Mouse (Mus musculus) A20 (cell line): Measurements from ENCODE around the gene Myom1.

ENCODE experiments used
- DNase-seq: peaks from one replicate; pipeline ENCODE4 v3.0.0-alpha.2; 2011; ENCODE audit warnings: low read depth, low spot score

Myom1 gene

DNA sequence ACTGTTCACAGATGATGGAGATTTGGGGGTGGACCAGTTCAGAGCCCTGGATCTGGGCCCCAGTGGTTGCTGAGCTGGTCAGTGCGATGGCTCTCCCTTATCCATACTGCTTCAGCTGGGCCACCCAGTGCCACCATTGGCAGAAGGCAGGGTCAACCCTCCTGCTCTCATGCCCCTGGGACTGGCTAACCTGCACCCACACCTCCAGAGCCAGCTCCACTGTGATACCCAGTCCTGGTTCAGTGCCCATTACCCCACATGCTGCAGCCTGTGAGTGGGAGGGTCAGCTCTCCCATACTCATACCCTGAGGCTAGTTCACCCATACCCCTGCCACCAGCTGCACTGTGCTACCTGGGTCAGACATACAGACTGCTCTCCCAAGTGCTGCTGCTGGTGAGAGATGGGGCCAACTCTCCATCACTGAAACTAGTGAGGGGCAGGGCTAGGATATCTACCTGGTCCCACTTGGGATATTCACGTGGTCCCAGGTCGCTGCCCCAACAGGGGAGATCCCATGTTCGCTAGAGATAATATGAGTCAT, 15.1 kb downstream of the Myom1 start:
- no peak for DNase-seq

DNA sequence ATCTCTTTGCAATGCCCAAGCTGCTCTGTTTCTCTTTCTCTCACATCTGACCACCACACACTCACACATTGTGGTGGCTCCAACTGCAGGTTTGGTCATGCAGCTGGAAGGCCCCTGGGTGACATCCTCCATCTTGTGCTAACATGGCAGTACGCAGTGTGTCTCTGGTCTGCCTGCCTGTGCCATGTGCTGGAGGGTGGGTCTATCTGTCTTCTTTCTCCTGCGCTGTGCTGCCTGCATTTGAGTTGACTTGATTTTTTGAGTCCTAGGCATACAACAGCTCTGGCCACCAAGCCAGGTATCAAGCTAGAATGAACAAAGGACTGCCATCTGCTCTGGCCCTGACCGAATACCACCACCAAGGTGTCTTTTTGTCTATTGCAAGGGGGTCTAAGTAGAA, 15.7 kb downstream of the Myom1 start:
- DNase-seq, result no peak

DNA sequence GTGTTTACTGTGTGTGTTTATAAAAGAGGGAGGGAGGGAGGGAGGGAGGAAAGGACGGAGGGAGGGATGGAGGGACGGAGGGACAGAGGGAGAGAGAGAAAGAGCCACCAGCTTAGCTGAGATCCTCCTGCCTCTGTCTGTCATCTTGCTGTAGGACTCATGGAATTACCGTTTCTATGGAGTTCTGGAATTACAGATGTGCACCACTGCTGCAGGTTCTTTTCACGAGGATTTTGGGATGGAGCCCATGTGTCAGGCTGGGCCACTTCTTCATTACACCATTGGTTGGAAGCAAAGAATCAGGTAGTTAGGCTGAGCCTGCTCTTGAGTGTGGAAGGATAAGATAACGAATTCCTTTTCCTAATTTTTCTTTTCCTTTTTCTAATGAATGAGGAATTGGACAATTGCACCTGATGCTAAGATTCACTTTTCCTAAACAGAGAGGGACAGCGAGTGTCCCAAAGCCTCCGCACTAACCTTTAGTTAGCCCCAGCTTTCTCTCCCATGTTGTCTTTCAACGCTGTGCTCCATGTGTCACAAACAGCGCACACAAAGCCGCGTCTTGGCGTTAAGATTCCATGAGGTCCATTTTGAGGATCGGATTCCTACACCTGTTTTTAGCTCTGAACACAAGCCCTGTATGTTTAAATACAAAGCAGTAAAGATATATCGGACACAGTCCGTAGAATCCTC, 16.3 kb downstream of the Myom1 start:
- no peak for DNase-seq

DNA sequence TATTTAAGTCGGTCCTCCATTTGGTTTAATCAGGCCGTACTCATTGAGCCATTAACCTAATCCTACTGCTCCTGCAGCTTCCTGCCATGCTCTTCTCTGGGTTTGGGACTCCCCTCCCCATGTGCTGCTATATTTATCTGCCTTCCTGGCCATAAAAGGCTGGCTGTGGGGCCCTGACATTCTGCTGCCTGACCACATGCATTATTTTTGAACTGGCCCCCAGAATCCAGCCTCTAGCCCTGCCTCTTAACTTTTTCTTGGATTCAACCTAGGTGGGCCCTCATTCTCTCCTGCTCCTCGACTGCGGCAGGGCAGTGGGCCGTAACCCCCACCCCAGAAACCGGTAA, 16.8 kb downstream of the Myom1 start:
- DNase-seq, result no peak

DNA sequence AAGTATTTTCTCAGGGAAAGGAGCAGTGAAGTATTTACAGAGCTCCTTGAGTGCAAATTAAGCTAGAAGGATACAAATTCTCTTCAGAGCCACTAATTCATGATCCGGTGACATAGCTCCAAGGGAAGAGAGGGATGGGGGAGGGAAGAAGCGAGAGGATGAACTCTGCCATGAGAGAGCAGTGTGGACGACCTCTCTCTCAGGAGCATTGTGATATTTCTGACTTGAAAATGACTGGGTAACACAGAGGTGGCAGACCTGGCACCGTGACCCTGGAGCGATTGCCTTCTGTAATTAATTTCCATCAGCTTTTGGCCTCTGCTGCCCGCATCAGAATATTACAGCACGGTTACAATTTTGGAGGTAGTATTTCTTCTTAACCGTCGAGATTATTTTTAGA, 17.4 kb downstream of the Myom1 start:
- no peak for DNase-seq

DNA sequence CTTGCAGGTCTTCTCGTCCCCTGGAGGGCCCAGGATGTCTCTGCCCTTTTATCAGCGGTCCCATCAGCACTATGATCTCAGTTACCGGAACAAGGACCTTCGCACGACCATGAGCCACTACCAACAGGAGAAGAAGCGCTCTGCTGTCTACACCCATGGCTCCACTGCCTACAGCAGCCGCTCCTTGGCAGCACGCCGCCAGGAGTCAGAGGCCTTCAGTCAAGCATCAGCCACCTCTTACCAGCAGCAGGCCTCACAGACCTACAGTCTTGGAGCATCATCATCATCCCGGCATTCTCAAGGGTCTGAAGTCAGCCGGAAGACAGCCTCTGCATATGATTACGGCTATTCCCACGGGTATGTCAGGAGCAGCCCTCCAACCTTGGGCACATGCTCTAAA, 20.4 kb downstream of the Myom1 start:
- no peak for DNase-seq

DNA sequence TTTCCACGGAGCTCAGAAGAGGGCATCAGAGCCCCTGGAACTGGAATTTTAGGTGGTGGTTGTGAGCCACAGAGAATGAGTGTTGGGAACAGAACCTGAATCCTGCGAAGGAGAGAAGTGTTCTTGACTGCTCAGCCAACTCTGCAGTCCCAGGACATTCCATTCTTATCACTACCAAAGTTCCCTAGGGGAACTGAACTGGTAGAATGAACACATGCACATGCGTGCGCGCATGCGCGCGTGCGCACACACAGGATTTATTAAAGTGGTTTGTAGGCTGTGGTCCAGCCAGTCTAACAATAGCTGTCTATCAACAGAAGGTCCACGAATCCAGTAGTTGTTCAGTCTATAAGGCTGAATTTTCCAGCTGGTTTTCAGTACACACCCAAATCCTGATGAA, 21.6 kb downstream of the Myom1 start:
- no peak for DNase-seq

DNA sequence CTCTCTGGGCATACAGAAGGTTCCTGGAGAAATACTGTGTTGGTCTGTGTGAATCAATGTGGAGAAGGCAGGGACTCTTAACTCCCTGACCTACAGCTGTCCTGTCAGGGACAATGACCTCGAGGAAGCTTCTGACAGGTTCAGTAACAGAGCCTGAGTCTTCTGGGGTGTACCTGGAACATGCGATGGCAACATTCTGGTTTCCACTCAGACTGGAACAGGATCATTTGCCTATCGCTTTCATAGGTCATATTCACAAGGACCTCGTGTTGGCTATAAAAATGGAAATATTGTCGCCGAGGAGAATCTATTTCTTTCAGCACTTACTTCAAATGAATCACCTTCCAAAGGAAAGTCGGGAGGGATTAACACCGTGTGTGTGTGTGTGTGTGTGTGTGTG, 23.5 kb downstream of the Myom1 start:
- DNase-seq, result no peak

DNA sequence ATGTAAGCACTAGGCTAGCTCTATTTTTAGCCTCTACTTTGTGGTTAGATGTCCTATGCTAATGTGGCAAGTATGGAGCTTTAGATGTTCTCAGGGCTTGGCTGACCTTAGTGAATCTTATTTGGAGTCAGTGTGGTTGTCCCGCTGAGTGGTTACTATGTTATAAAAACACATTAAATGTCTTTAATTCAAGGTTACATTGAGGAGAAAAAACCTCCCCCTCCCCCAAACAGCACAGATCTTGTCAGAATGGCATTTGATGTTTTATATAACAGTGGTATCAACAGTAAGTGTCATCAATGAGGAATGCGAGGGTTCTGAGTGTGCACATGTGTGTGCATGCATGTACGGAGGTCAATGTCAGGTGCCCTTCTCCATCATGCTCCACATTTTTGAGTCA, 24.8 kb downstream of the Myom1 start:
- DNase-seq, result no peak

DNA sequence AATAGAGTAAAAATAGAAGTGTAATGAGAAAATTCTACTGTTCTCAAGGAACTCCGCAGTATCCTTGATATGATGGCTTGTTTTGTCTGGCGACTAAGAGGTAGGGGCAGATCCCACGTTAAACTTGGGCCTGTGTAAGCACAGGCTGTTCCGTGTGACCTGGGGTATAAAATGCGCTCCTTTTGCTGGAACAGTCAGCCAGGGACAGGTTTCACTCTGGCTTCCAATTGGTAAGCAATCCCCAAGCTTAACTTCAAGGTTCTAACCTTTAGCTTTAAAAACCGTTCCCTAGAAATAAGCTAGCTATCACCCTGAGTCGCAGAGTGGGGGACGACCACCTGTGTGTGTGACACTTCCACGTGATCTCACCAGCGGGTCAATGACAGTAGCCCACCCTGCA, 30.3 kb downstream of the Myom1 start:
- DNase-seq, result no peak

DNA sequence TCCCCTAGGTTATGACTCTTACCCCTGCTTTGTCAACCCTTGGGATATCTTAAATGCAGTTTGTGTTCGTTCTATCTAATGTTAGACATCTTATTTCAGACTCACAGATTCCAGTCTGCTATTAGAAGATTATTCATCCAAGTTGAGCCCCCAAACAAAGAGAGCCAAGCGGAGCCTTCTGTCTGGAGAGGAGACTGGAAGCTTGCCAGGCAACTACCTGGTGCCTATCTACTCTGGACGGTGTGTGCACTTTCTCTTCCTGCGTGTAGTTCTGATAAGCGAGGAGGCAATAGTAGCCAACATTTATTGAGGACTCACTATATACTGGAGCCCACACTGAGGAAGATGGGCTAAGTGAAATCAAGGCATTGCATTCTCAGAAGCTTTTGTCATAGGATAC, 32.0 kb downstream of the Myom1 start:
- no peak for DNase-seq

DNA sequence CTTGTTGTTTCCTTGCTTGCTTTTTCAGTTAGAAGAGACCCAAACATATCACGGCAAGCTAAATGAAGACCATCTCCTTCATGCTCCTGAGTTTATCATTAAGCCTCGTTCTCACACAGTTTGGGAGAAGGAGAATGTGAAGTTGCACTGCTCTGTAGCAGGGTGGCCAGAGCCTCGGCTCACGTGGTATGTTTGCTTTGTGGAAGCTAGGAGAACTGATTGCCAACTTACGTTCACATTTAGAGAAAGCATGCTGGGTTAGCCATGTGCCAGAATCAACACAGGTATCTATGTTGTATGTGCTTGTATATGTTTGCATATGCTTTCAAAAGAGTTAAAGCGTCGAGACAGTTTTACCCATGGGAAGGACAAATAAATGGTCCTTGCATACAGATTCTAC, 34.8 kb downstream of the Myom1 start:
- no peak for DNase-seq

DNA sequence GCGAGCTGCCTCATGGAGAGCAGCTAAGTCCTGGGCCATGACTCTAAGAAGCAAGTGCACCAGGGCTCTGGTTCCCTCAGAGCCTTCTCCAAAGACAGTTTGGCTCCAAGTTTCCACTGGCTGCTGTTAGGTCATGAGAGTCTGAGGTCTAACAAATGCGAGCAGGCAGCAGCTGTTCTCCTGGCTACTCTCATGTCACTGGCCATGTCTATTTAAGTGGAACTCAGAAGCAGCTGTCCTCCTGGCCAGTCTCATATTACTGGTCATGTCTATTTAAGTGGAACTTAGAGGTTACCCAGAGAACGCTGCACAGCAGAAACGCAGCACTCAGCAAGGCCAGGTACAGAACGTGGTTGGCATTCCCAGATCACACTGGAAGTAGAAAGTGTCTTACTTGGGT, 36.4 kb downstream of the Myom1 start:
- no peak for DNase-seq

DNA sequence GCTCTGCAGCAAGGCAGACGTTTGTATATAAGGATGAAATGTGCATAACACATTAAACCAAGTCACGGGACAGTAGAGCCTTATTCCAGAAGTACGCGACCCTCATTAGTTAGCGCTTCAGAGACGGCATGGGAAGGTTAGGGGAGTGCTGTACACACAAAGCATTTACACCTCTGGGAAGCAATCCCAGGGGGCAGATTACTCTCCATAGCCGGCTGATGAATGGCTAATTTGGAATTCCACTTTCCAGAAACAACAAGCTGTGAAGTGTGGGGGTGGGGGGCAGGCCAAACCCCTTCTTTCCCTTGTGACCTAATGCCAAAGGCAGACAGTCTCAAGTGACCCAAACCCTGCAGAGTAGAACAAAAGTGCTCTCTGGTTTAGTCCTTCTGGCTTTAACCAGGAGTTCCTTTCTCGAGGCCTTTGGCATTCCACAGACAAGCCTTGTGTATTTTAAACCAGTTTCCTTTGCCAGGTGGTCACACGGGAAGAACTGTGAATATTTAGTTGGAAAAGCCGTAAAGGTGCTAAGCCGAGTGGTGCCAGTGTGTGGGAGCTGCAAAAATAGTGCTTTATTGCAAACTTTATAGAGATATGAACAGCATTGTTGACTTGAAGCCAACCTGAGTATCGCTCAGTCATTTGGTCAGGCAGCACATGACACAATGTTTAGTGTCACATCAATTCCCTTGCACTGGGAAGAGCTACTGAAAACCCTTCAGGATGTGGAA, 37.6 kb downstream of the Myom1 start:
- DNase-seq, result no peak

DNA sequence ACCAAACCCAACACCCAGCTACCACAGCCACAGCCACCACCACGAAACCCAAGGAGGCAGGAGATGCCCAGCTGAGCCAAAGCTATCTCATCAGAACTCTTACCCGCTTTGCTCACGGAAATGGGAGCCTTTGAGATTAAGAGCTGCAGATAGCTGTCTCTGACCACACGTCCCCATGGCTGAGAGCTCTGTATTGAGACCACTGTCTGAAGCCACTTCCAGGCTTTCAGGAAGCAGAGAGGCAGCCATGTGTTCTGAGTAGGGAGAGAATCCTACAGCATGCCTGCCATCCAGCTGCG, 38.1 kb downstream of the Myom1 start:
- DNase-seq, result no peak

DNA sequence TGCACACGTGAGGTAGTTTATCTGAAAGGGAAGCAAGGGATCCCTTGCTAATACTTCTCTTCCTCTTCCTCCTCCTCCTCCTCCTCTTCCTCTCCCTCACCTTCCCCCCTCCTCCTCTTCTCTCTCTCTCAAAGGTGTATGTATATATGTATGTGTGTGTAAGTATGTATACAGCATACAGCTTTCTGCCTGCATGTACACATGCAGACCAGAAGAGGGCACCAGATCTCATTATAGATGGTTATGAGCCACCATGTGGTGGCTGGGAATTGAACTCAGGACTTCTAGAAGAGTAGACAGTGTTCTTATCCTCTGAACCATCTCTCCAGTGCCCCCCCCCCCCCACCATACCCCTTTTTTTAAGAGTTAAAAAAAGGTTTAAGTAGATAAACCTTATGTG, 40.2 kb downstream of the Myom1 start:
- peak; percentile 29 for DNase-seq

DNA sequence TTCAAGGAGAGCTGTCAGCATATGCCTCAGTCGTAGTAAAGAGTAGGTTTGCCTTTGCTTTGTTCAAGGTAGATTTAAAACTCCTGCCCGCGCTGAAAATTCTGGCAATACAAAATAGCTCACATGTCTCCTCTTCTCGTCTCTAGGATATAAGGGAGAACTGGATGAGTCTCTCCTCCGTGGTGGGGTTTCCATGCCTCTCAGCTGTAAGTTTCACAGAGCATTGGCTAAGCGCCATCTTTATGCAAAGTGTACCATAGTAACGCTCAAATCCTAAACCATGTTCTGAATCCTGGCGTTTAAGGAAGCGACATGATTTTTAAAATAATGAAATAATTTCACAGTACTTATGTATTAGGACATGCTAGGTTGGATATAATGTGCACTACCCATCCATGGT, 43.2 kb downstream of the Myom1 start:
- no peak for DNase-seq

DNA sequence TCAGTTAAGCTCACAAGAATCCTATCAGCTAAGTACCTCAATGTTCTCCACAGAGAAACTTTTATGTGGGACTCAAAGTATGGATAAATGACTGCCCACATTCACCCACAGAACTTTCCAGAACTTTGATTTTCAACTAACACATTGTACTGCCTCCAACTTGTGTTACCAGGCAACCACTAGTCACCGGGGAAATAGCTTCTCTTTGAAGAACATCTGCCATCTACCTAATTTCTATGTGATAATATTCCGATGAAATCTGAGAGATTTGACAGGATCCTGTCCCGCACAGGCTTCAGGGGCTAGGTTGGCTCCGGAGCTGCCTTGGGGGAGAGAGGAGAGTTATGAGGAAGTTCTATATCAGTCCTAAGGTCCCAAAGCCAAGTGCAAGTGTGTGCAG, 44.4 kb downstream of the Myom1 start:
- DNase-seq, result no peak

DNA sequence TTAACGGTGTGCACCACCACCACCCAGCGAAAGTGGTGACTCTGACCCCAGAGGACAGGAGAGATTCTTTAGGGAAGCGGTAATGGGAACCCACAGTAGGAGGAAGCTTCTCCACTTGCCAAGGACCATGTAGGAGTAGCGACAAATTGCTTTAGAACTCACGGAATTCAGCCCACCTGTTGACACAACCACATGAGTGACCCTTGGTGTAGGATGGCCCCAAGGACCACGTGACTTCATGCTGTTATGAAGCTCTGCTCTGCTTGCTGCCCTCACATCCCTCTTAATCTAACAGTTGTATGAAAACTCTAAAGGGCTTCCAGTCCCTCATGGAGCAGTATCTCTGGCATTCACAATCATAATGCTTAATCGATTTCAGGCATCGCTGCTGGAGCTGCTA, 46.9 kb downstream of the Myom1 start:
- DNase-seq, result no peak

DNA sequence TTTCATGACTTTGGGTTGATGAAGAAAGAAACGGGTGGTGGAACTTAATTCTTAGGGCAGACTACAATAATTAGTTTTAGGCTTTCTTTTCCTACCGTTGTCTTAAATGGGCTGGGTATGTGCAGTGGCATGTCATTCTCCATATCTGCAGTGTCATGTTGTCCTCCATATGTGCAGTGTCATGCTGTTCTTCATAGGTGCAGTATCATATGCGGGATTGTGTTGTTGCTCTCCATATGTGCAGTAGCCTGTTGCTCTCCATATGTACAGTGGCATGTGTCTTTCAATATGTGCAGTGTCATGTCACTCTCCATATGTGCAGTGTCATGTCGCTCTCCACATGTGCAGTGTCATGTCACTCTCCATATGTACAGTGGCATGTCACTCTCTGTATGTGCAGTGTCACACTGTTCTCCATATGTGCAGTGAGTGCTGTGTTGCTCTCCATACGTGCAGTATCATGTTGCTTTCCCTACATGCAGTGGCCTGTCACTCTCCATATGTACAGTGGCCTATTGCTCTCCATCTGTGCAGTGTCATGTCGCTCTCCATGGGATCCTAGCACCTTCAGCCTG, 50.8 kb downstream of the Myom1 start:
- no peak for DNase-seq

DNA sequence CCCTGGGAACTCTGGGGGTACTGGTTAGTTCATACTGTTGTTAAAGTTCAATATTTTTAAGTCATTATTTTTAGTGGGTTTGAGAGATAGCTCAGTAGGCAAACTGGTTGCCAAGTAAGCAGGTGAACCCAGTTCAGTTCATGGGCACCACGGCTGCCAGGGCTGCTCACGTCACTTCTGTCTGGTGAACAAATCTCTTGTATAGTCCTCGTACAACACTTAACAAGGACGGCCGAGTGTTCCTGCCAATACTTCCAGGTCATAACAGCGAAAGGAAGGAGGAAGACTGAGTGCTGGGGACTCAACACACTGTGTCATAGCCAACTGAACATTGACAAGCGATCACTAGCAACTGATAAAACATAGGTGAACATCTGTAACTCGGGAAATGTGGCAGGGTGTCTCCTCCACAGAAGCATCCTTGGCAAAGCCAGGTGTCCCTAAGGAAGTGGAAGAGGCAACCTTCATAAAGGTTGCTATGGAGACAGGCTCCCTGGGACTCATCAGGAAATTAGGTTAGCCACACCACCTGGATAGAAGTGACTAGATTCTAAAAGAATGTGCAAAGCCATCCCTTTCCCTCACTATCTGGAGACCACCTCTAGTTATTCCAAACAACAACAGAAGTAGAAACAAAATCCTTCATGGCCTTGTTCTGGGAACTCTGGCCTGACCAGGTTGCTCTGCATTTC, 52.9 kb downstream of the Myom1 start:
- no peak for DNase-seq

DNA sequence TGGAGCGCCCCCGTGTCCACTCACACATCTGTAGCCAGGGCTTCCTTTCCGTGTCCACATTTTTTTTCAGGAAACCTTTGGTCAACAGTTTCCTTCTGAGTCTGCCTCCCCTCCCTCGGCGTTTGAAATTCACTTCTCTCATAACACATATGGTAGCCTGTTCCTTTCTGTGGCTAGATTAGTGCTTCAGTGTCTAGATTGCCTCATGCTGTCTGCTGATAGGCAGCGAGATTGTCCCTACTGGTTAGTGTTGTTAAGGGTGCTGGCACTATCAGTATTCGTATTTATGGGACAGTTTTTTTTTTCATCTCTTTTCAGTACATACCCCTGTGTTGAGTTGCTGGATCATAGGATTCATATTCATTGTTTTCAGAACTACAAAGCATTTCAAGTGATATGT, 54.0 kb downstream of the Myom1 start:
- DNase-seq, result no peak

DNA sequence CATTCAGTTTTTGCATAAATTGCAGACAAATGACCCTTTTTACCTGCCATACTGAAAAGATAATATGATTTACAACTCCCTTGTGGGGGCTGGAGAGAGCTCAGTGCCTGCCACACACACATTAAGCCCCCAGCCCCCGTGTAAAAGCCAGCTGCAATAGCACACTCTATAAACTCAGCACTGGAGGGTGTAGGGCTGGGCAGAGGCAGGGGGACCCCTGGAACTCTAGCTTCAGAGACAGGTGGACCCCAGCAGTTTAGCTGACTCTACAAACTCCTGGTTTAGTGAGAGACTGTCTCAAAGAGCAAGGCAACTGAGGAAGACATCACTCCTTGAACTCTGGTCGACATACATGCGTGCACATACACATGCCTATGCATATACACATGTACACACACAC, 55.3 kb downstream of the Myom1 start:
- DNase-seq, result no peak
